Mouse (Mus musculus): ENCODE results near the gene Klf12. TPM values are rescaled to one million over a fixed set of nuclear protein-coding genes. Genes with fewer than 3 reads are reported as not detected.

The Klf12 gene
- polyA plus RNA-seq, 1 experiment from 2014 or later, result 6.2 TPM

GRCm38 (mm10) chr14:100140370-100140769 is 144.1 kb downstream of the Klf12 start:
- 56% methylated on average over 1 of the region's 1 CpGs for WGBS (ENCODE audit: insufficient replicate concordance)
- Histone ChIP-seq H3K27ac (replicated peaks) (no peak overlapping the region), H3K27me3 (no peaks in the 10 kb centered on the region), H3K4me3 (replicated peaks) (no peak overlapping the region), H3K4me2 (no peak overlapping the region), H3K36me3 (replicated peaks) (no peaks in the 10 kb centered on the region), H3K9me3 (replicated peaks) (no peaks in the 10 kb centered on the region), H3K4me1 (replicated peaks) (no peaks in the 10 kb centered on the region), H3K9ac (no peak overlapping the region)
- ATAC-seq (ENCODE audit: insufficient read depth), result no peak

- H3K27me3 ChIP-seq, result no peaks in the 10 kb centered on the region
- H3K9me3 ChIP-seq (replicated peaks), result no peaks in the 10 kb centered on the region
- H3K9ac ChIP-seq, result no peak overlapping the region
- H3K27ac ChIP-seq (replicated peaks), result no peak overlapping the region
- H3K36me3 ChIP-seq (replicated peaks), result no peaks in the 10 kb centered on the region
- no peak overlapping the region; the same call in 1 of the 2 replicates for H3K4me2 ChIP-seq
- no peak overlapping the region for H3K4me3 ChIP-seq (replicated peaks)
- no peaks in the 10 kb centered on the region for H3K4me1 ChIP-seq (replicated peaks)
- ATAC-seq (ENCODE audit: insufficient read depth), result peak; percentile 83
- WGBS (ENCODE audit: insufficient replicate concordance), result 70% methylated on average over 9 of the region's 9 CpGs
Observed at GRCm38 (mm10) chr14:100134304-100134703, 150.2 kb downstream of the Klf12 start.

GRCm38 (mm10) chr14:100132479-100132878 is 152.0 kb downstream of the Klf12 start:
- 54% methylated on average over 4 of the region's 4 CpGs for WGBS (ENCODE audit: insufficient replicate concordance)
- no peak overlapping the region for H3K27ac ChIP-seq (replicated peaks)
- ATAC-seq (ENCODE audit: insufficient read depth), result peak; percentile 61; the same call in 1 of the 2 replicates

GRCm38 (mm10) chr14:100126126-100126525 is 158.4 kb downstream of the Klf12 start:
- H3K27me3 ChIP-seq, result no peaks in the 10 kb centered on the region
- no peak overlapping the region for H3K27ac ChIP-seq (replicated peaks)
- no peak overlapping the region for H3K4me3 ChIP-seq (replicated peaks)
- no peaks in the 10 kb centered on the region for H3K9me3 ChIP-seq (replicated peaks)
- no peak overlapping the region for H3K9ac ChIP-seq
- H3K36me3 ChIP-seq (replicated peaks), result no peaks in the 10 kb centered on the region
- H3K4me2 ChIP-seq, result no peak overlapping the region
- ATAC-seq (ENCODE audit: insufficient read depth), result no peak
- no peaks in the 10 kb centered on the region for H3K4me1 ChIP-seq (replicated peaks)
- 70% methylated on average over 6 of the region's 6 CpGs for WGBS (ENCODE audit: insufficient replicate concordance)

More at GRCm38 (mm10) chr14:100132479-100132878, 152.0 kb downstream of the Klf12 start:
- no peaks in the 10 kb centered on the region for H3K36me3 ChIP-seq (replicated peaks)
- no peak overlapping the region for H3K4me3 ChIP-seq (replicated peaks)
- no peaks in the 10 kb centered on the region for H3K27me3 ChIP-seq
- no peak overlapping the region for H3K9ac ChIP-seq
- no peaks in the 10 kb centered on the region for H3K4me1 ChIP-seq (replicated peaks)
- H3K4me2 ChIP-seq, result no peak overlapping the region
- no peaks in the 10 kb centered on the region for H3K9me3 ChIP-seq (replicated peaks)

- Histone ChIP-seq H3K4me1 (replicated peaks) (no peaks in the 10 kb centered on the region), H3K36me3 (replicated peaks) (no peaks in the 10 kb centered on the region), H3K4me2 (no peak overlapping the region), H3K9me3 (replicated peaks) (no peaks in the 10 kb centered on the region), H3K27ac (replicated peaks) (no peak overlapping the region), H3K9ac (no peak overlapping the region), H3K27me3 (no peaks in the 10 kb centered on the region), H3K4me3 (replicated peaks) (no peak overlapping the region)
- no peak for ATAC-seq (ENCODE audit: insufficient read depth)
- WGBS (ENCODE audit: insufficient replicate concordance), result 66% methylated on average over 4 of the region's 4 CpGs
Observed at GRCm38 (mm10) chr14:100121075-100121474, 163.4 kb downstream of the Klf12 start.

GRCm38 (mm10) chr14:100119866-100120265 is 164.6 kb downstream of the Klf12 start:
- ATAC-seq (ENCODE audit: insufficient read depth), result no peak
- Histone ChIP-seq H3K27ac (replicated peaks) (no peak overlapping the region), H3K4me3 (replicated peaks) (no peak overlapping the region), H3K36me3 (replicated peaks) (no peaks in the 10 kb centered on the region), H3K9me3 (replicated peaks) (no peaks in the 10 kb centered on the region), H3K4me2 (no peak overlapping the region), H3K9ac (no peak overlapping the region), H3K27me3 (no peaks in the 10 kb centered on the region), H3K4me1 (replicated peaks) (no peaks in the 10 kb centered on the region)
- 69% methylated on average over 3 of the region's 3 CpGs for WGBS (ENCODE audit: insufficient replicate concordance)

- ATAC-seq (ENCODE audit: insufficient read depth), result no peak
- no peak overlapping the region for H3K4me2 ChIP-seq
- no peak overlapping the region for H3K4me3 ChIP-seq (replicated peaks)
- no peaks in the 10 kb centered on the region for H3K9me3 ChIP-seq (replicated peaks)
- no peak overlapping the region for H3K27ac ChIP-seq (replicated peaks)
- H3K9ac ChIP-seq, result no peak overlapping the region
- H3K36me3 ChIP-seq (replicated peaks), result no peaks in the 10 kb centered on the region
- H3K4me1 ChIP-seq (replicated peaks), result no peaks in the 10 kb centered on the region
- WGBS (ENCODE audit: insufficient replicate concordance), result 60% methylated on average over 6 of the region's 6 CpGs
- H3K27me3 ChIP-seq, result no peaks in the 10 kb centered on the region
Observed at GRCm38 (mm10) chr14:100113419-100113818, 171.1 kb downstream of the Klf12 start.

- Histone ChIP-seq H3K9ac (no peak overlapping the region), H3K9me3 (replicated peaks) (no peaks in the 10 kb centered on the region), H3K4me2 (no peak overlapping the region), H3K36me3 (replicated peaks) (no peaks in the 10 kb centered on the region), H3K27me3 (no peaks in the 10 kb centered on the region), H3K4me3 (replicated peaks) (no peak overlapping the region), H3K27ac (replicated peaks) (no peak overlapping the region), H3K4me1 (replicated peaks) (no peaks in the 10 kb centered on the region)
- ATAC-seq (ENCODE audit: insufficient read depth), result no peak
- WGBS (ENCODE audit: insufficient replicate concordance), result 0% methylated on average over 1 of the region's 1 CpGs
Observed at GRCm38 (mm10) chr14:100111735-100112134, 172.7 kb downstream of the Klf12 start.

- 73% methylated on average over 6 of the region's 6 CpGs for WGBS (ENCODE audit: insufficient replicate concordance)
Observed at GRCm38 (mm10) chr14:100109563-100109962, 174.9 kb downstream of the Klf12 start.

GRCm38 (mm10) chr14:100105570-100105969 is 178.9 kb downstream of the Klf12 start:
- no peak overlapping the region for H3K9ac ChIP-seq
- no peaks in the 10 kb centered on the region for H3K9me3 ChIP-seq (replicated peaks)
- WGBS (ENCODE audit: insufficient replicate concordance), result 71% methylated on average over 10 of the region's 10 CpGs
- H3K36me3 ChIP-seq (replicated peaks), result no peaks in the 10 kb centered on the region
- H3K27me3 ChIP-seq, result no peaks in the 10 kb centered on the region
- H3K4me2 ChIP-seq, result no peak overlapping the region
- no peak overlapping the region for H3K27ac ChIP-seq (replicated peaks)
- no peak for ATAC-seq (ENCODE audit: insufficient read depth)
- H3K4me1 ChIP-seq (replicated peaks), result no peaks in the 10 kb centered on the region
- no peak overlapping the region for H3K4me3 ChIP-seq (replicated peaks)

More at GRCm38 (mm10) chr14:100109563-100109962, 174.9 kb downstream of the Klf12 start:
- Histone ChIP-seq H3K36me3 (replicated peaks) (no peaks in the 10 kb centered on the region), H3K4me3 (replicated peaks) (no peak overlapping the region), H3K27me3 (no peaks in the 10 kb centered on the region), H3K9ac (no peak overlapping the region), H3K27ac (replicated peaks) (no peak overlapping the region), H3K4me1 (replicated peaks) (no peaks in the 10 kb centered on the region), H3K4me2 (no peak overlapping the region), H3K9me3 (replicated peaks) (no peaks in the 10 kb centered on the region)
- ATAC-seq (ENCODE audit: insufficient read depth), result no peak

GRCm38 (mm10) chr14:100104818-100105217 is 179.7 kb downstream of the Klf12 start:
- no peaks in the 10 kb centered on the region for H3K27me3 ChIP-seq
- H3K4me3 ChIP-seq (replicated peaks), result no peak overlapping the region
- ATAC-seq (ENCODE audit: insufficient read depth), result no peak
- no peaks in the 10 kb centered on the region for H3K36me3 ChIP-seq (replicated peaks)
- 80% methylated on average over 12 of the region's 12 CpGs for WGBS (ENCODE audit: insufficient replicate concordance)
- no peak overlapping the region for H3K27ac ChIP-seq (replicated peaks)
- H3K4me2 ChIP-seq, result no peak overlapping the region
- H3K9me3 ChIP-seq (replicated peaks), result no peaks in the 10 kb centered on the region
- no peak overlapping the region for H3K9ac ChIP-seq
- no peaks in the 10 kb centered on the region for H3K4me1 ChIP-seq (replicated peaks)

- Histone ChIP-seq H3K36me3 (replicated peaks) (no peaks in the 10 kb centered on the region), H3K9ac (no peak overlapping the region), H3K4me3 (replicated peaks) (no peak overlapping the region), H3K9me3 (replicated peaks) (no peaks in the 10 kb centered on the region), H3K27ac (replicated peaks) (no peak overlapping the region), H3K27me3 (no peaks in the 10 kb centered on the region), H3K4me2 (no peak overlapping the region), H3K4me1 (replicated peaks) (no peaks in the 10 kb centered on the region)
- 73% methylated on average over 6 of the region's 6 CpGs for WGBS (ENCODE audit: insufficient replicate concordance)
- no peak for ATAC-seq (ENCODE audit: insufficient read depth)
Observed at GRCm38 (mm10) chr14:100103818-100104217, 180.7 kb downstream of the Klf12 start.
